Mouse (Mus musculus) midbrain, embryonic 11.5 days (tissue): ENCODE measurements at regions not wholly inside any gene's neighbourhood (a gene's known extent, or its start where the extent isn't known, plus 50 kb on each side); places are given as distances from the start of the nearest gene placed in this dataset.

Experiments used
- ATAC-seq: fragments of 200-750 bp; cut with Nextera tagmentation; 2 replicates; pipeline ENCODE4 v1.8.0; 2017; ENCODE audit warnings: moderate TSS enrichment, moderate library complexity; ENCODE audit not compliant: low FRiP score
- DNase-seq: peaks from one replicate; pipeline ENCODE4 v3.0.0; 2015; ENCODE audit warnings: low spot score; ENCODE audit errors: missing footprints
- H3K27ac ChIP-seq: fragments of 300-500 bp; sonication (generic); 2 replicates; pipeline ENCODE4 v1.5.1; 2014; ENCODE audit warnings: low read depth, low read length
- H3K27me3 ChIP-seq: fragments of 300-500 bp; sonication (generic); 2 replicates; pipeline ENCODE4 v1.6.1; 2014; ENCODE audit warnings: mild to moderate bottlenecking, low read length, moderate library complexity, mixed read lengths; ENCODE audit not compliant: control insufficient read depth, insufficient read depth
- H3K36me3 ChIP-seq: fragments of 300-500 bp; sonication (generic); 2 replicates; pipeline ENCODE4 v1.6.1; 2014; ENCODE audit warnings: mild to moderate bottlenecking, low read length, moderate library complexity, mixed read lengths; ENCODE audit not compliant: control insufficient read depth, insufficient read depth
- H3K4me1 ChIP-seq: fragments of 300-500 bp; sonication (generic); 2 replicates; pipeline ENCODE4 v1.6.1; 2014; ENCODE audit warnings: low read length; ENCODE audit not compliant: control insufficient read depth, insufficient read depth
- H3K4me2 ChIP-seq: fragments of 300-500 bp; sonication (generic); 2 replicates; pipeline ENCODE4 v1.6.1; 2014; ENCODE audit warnings: mild to moderate bottlenecking, moderate library complexity
- H3K4me3 ChIP-seq: fragments of 300-500 bp; sonication (generic); 2 replicates; pipeline ENCODE4 v1.5.1; 2014; ENCODE audit warnings: low read depth, low read length
- H3K9ac ChIP-seq: fragments of 300-500 bp; sonication (generic); 2 replicates; pipeline ENCODE4 v1.6.1; 2014; ENCODE audit warnings: low read length
- H3K9me3 ChIP-seq: fragments of 300-500 bp; sonication (generic); 2 replicates; pipeline ENCODE4 v1.6.1; 2016; ENCODE audit warnings: low read length; ENCODE audit not compliant: control insufficient read depth
- whole genome bisulfite sequencing: fragments of 180-500 bp; shearing (Covaris S2); extraction: QIAGEN DNeasy Blood & Tissue Kit; methylation state at CpG from one replicate; pipeline ENCODE4 v1.1.7; 2014; 5-methylcytosine and 5-hydroxymethylcytosine counted together

- no peak overlapping the region for H3K4me3 ChIP-seq
- ATAC-seq (no peak), DNase-seq (no peak)
- H3K36me3 ChIP-seq: no peaks in the 10 kb centered on the region
- H3K9me3 ChIP-seq: no peaks in the 10 kb centered on the region
- H3K9ac ChIP-seq: no peak overlapping the region
- WGBS: 78% methylated on average over 3 of the region's 3 CpGs
- H3K4me1 ChIP-seq: no peaks in the 10 kb centered on the region
- H3K27ac ChIP-seq: no peak overlapping the region
- H3K4me2 ChIP-seq: no peak overlapping the region
- H3K27me3 ChIP-seq: no peaks in the 10 kb centered on the region
Observed at GRCm38 (mm10) chr13:111860931-111861330, 52.1 kb upstream of the Map3k1 start.

- no peak overlapping the region for H3K4me2 ChIP-seq
- no peaks in the 10 kb centered on the region for H3K9me3 ChIP-seq
- no peaks in the 10 kb centered on the region for H3K27me3 ChIP-seq
- no peak overlapping the region for H3K9ac ChIP-seq
- H3K4me1 ChIP-seq: no peaks in the 10 kb centered on the region
- H3K4me3 ChIP-seq: no peak overlapping the region
- ATAC-seq (no peak), DNase-seq (peak; percentile 54)
- no peak overlapping the region for H3K27ac ChIP-seq
- 76% methylated on average over 8 of the region's 8 CpGs for WGBS
- H3K36me3 ChIP-seq: no peaks in the 10 kb centered on the region
Observed at GRCm38 (mm10) chr13:111862316-111862715, 53.5 kb upstream of the Map3k1 start.

GRCm38 (mm10) chr13:111865956-111866355, 57.2 kb upstream of the Map3k1 start:
- ATAC-seq (no peak), DNase-seq (peak; percentile 72)
- Histone ChIP-seq H3K4me2 (no peak overlapping the region), H3K4me1 (no peaks in the 10 kb centered on the region), H3K27ac (no peak overlapping the region), H3K27me3 (no peaks in the 10 kb centered on the region), H3K4me3 (no peak overlapping the region), H3K9me3 (no peaks in the 10 kb centered on the region), H3K36me3 (no peaks in the 10 kb centered on the region), H3K9ac (no peak overlapping the region)
- 95% methylated on average over 7 of the region's 7 CpGs for WGBS

- Histone ChIP-seq H3K27ac (no peak overlapping the region), H3K4me2 (no peak overlapping the region)
Observed at GRCm38 (mm10) chr13:111867261-111867660, 58.5 kb upstream of the Map3k1 start.

GRCm38 (mm10) chr13:111867763-111868725, 59.3 kb upstream of the Map3k1 start:
- Histone ChIP-seq H3K4me3 (no peak overlapping the region), H3K4me1 (no peaks in the 10 kb centered on the region), H3K36me3 (no peaks in the 10 kb centered on the region), H3K27me3 (no peaks in the 10 kb centered on the region), H3K9ac (no peak overlapping the region), H3K27ac (no peak overlapping the region), H3K9me3 (no peaks in the 10 kb centered on the region), H3K4me2 (no peak overlapping the region)
- WGBS: 64% methylated on average over 31 of the region's 31 CpGs
- ATAC-seq (peak; percentile 30; the same call in 1 of the 2 replicates), DNase-seq (peak; percentile 90)

More at GRCm38 (mm10) chr13:111867261-111867660, 58.5 kb upstream of the Map3k1 start:
- Histone ChIP-seq H3K36me3 (no peaks in the 10 kb centered on the region), H3K4me1 (no peaks in the 10 kb centered on the region), H3K27me3 (no peaks in the 10 kb centered on the region), H3K4me3 (no peak overlapping the region), H3K9ac (no peak overlapping the region), H3K9me3 (no peaks in the 10 kb centered on the region)
- ATAC-seq (no peak), DNase-seq (peak; percentile 45)
- 83% methylated on average over 2 of the region's 2 CpGs for WGBS

GRCm38 (mm10) chr13:111868947-111869346, 60.2 kb upstream of the Map3k1 start:
- no peak overlapping the region for H3K4me3 ChIP-seq
- H3K4me2 ChIP-seq: no peak overlapping the region
- H3K27ac ChIP-seq: no peak overlapping the region
- H3K4me1 ChIP-seq: no peaks in the 10 kb centered on the region
- DNase-seq (peak; percentile 65), ATAC-seq (no peak)
- no peaks in the 10 kb centered on the region for H3K36me3 ChIP-seq
- no peak overlapping the region for H3K9ac ChIP-seq
- no peaks in the 10 kb centered on the region for H3K27me3 ChIP-seq
- WGBS: 53% methylated on average over 3 of the region's 3 CpGs
- H3K9me3 ChIP-seq: peaks cover 3% of the 10 kb centered on the region; the same call in 1 of the 2 replicates

- DNase-seq (peak; percentile 83), ATAC-seq (no peak)
Observed at GRCm38 (mm10) chr13:111869771-111870437, 61.1 kb upstream of the Map3k1 start.

GRCm38 (mm10) chr13:111870505-111870904, 61.7 kb upstream of the Map3k1 start:
- no peaks in the 10 kb centered on the region for H3K36me3 ChIP-seq
- H3K27ac ChIP-seq: no peak overlapping the region
- no peak overlapping the region for H3K9ac ChIP-seq
- no peak for DNase-seq
- no peaks in the 10 kb centered on the region for H3K27me3 ChIP-seq
- no peaks in the 10 kb centered on the region for H3K4me1 ChIP-seq
- H3K4me3 ChIP-seq: no peak overlapping the region
- H3K9me3 ChIP-seq: peaks cover 3% of the 10 kb centered on the region; the same call in 1 of the 2 replicates
- no peak for ATAC-seq
- no peak overlapping the region for H3K4me2 ChIP-seq
- WGBS: 87% methylated on average over 4 of the region's 4 CpGs

More at GRCm38 (mm10) chr13:111869771-111870437, 61.1 kb upstream of the Map3k1 start:
- Histone ChIP-seq H3K36me3 (no peaks in the 10 kb centered on the region), H3K27ac (no peak overlapping the region), H3K9me3 (peaks cover 3% of the 10 kb centered on the region; the same call in 1 of the 2 replicates), H3K4me3 (no peak overlapping the region), H3K27me3 (no peaks in the 10 kb centered on the region), H3K4me1 (no peaks in the 10 kb centered on the region), H3K4me2 (no peak overlapping the region), H3K9ac (no peak overlapping the region)
- 54% methylated on average over 17 of the region's 17 CpGs for WGBS
